Comparison of ENCODE assay signal across 12 mouse cellular contexts in the genomic region with DNA sequence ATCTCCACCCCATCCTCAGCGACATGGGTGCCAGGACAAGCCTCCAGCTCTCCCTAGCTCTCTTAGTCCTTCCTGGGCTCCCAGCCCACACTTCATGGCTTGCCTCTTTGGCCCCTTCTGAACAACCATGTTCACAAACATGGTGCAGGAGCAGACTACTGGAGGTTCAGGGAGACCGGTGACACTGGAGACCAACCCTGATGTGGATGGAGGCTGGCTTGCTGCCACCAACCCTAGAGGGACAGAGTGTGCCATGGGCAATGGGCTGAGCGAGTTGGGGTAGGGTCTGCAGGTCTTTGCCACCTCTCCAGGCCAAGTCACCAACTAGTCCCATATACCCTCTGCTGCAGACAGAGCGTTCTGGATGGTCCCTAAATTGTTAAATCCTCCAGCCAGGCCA. TPM values are rescaled to one million over a fixed set of nuclear protein-coding genes. Genes with fewer than 3 reads are reported as not detected.
A peak's percentile ranks its signal among the peaks of the same experiment; 100 is the strongest.
DNase-seq lines count a peak whose midpoint lies in the region; ATAC-seq lines count a peak whose summit lies in the region.
"Had no signal": no experiment of that assay in that cellular context is flagged by ENCODE, and none has a peak within 500 bp of the region (broad histone marks: within the 10 kb centered on the region; RNA-seq: fewer than 3 reads in every experiment).

No protein-coding gene starts in this region.

- H3K9ac ChIP-seq in embryonic facial prominence, embryonic 14.5 days (ENCODE audit: low read depth, low read length), result no peak overlapping the region
- no peak overlapping the region for H3K9ac ChIP-seq in neural tube, embryonic 11.5 days (ENCODE audit: low read length)

- peaks cover 11% of the 10 kb centered on the region for H3K9me3 ChIP-seq in embryonic facial prominence, embryonic 14.5 days (ENCODE audit: control insufficient read depth, low read length)
- H3K9me3 ChIP-seq in neural tube, embryonic 11.5 days (ENCODE audit: control insufficient read depth, low read length), result 0 out of 2 replicates have a peak, but pooled peaks cover 3% of the 10 kb centered on the region

- peak; percentile 43 for DNase-seq in kidney, adult 11 months
- no peak for DNase-seq in kidney, postnatal 14 days
- no peak for DNase-seq in embryonic facial prominence, embryonic 14.5 days (ENCODE audit: low spot score)
- DNase-seq in kidney, adult 18-20 months, result peak; percentile 61
- DNase-seq in neural tube, embryonic 11.5 days (ENCODE audit: low spot score), result no peak
- no peak for DNase-seq in adrenal gland, postnatal 14 days
- DNase-seq in layer of hippocampus, adult 9-11 months, result no peak
- no peak for DNase-seq in gastrocnemius, postnatal 4 days (ENCODE audit: low spot score in 2 of 2)
- DNase-seq: layer of hippocampus, postnatal 36 days; thymus, postnatal 4 days had no signal

- H3K27me3 ChIP-seq in embryonic facial prominence, embryonic 14.5 days (replicated peaks; ENCODE audit: control insufficient read depth, insufficient read depth, low read length), result no peaks in the 10 kb centered on the region
- H3K27me3 ChIP-seq in neural tube, embryonic 11.5 days (ENCODE audit: control insufficient read depth, insufficient read depth, low read length), result no peaks in the 10 kb centered on the region

- ATAC-seq in embryonic facial prominence, embryonic 14.5 days (ENCODE audit: low read depth), result no peak
- ATAC-seq in neural tube, embryonic 11.5 days (ENCODE audit: insufficient read depth, low FRiP score, low TSS enrichment), result no peak

- peak overlapping the region; percentile 82 for H3K27ac ChIP-seq in embryonic facial prominence, embryonic 14.5 days (replicated peaks; ENCODE audit: low read depth, low read length)
- peak overlapping the region; percentile 78 for H3K27ac ChIP-seq in neural tube, embryonic 11.5 days (ENCODE audit: low read depth, low read length)

- H3K4me1 ChIP-seq in embryonic facial prominence, embryonic 14.5 days (ENCODE audit: control insufficient read depth, insufficient read depth, low read length), result peaks cover 22% of the 10 kb centered on the region
- H3K4me1 ChIP-seq in neural tube, embryonic 11.5 days (ENCODE audit: control insufficient read depth, insufficient read depth, low read length), result peaks cover 23% of the 10 kb centered on the region

- H3K36me3 ChIP-seq in embryonic facial prominence, embryonic 14.5 days (ENCODE audit: control insufficient read depth, insufficient read depth, low read length), result no peaks in the 10 kb centered on the region
- H3K36me3 ChIP-seq in neural tube, embryonic 11.5 days (ENCODE audit: control insufficient read depth, insufficient read depth, low read length), result no peaks in the 10 kb centered on the region
- H3K36me3 ChIP-seq: G1E had no signal

- H3K4me2 ChIP-seq in embryonic facial prominence, embryonic 14.5 days (ENCODE audit: low read depth, low read length), result no peak overlapping the region
- H3K4me2 ChIP-seq in neural tube, embryonic 11.5 days (ENCODE audit: low read depth), result no peak overlapping the region

- WGBS in embryonic facial prominence, embryonic 14.5 days, result 75% methylated on average over 4 of the region's 4 CpGs
- WGBS in neural tube, embryonic 11.5 days, result 73% methylated on average over 4 of the region's 4 CpGs

- no peak overlapping the region for H3K4me3 ChIP-seq in embryonic facial prominence, embryonic 14.5 days (ENCODE audit: low read depth, low read length)
- H3K4me3 ChIP-seq in neural tube, embryonic 11.5 days (ENCODE audit: low read depth, low read length), result no peak overlapping the region
- H3K4me3 ChIP-seq: erythroblast, embryonic 14.5 days had no signal

RNA-seq across cellular contexts. Expression of gene 1700001O22Rik, which starts 44.0 kb away (rescaled TPM):
- 1.9 and 2.5 TPM in 2 replicates for polyA plus RNA-seq in embryonic facial prominence, embryonic 14.5 days (2014; fragmentation: Nextera tagmentation; extraction: Ambion mirVana)
- 1.8 and 2.5 TPM in 2 replicates for polyA plus RNA-seq in neural tube, embryonic 11.5 days (2014; fragmentation: Nextera tagmentation; extraction: Ambion mirVana)
- 0.98 and 2.0 TPM in 2 replicates for total RNA-seq in adrenal gland, postnatal 14 days (2021)
- under 1 TPM; 0.69 to 0.88 TPM for total RNA-seq in gastrocnemius, postnatal 4 days (2021)
- polyA plus RNA-seq: erythroblast, embryonic 14.5 days; G1E had no signal

RNA-seq across cellular contexts. Expression of gene Ntmt1, which starts 48.2 kb away (rescaled TPM):
- 81.7 and 85.6 TPM in 2 replicates for polyA plus RNA-seq in embryonic facial prominence, embryonic 14.5 days (2014; fragmentation: Nextera tagmentation; extraction: Ambion mirVana)
- 110 and 111 TPM in 2 replicates for polyA plus RNA-seq in neural tube, embryonic 11.5 days (2014; fragmentation: Nextera tagmentation; extraction: Ambion mirVana)
- total RNA-seq in adrenal gland, postnatal 14 days (2021), result 32.3 and 37.7 TPM in 2 replicates
- total RNA-seq in gastrocnemius, postnatal 4 days (2021), result 10 to 100 TPM; 29.2 to 32.8 TPM

Comparison
In these comparisons a context has a peak if more than half of its experiments do, and no peak if none do; other contexts are left out.
1. DNase-seq: peak in kidney, adult 11 months (single experiment) and kidney, adult 18-20 months (single experiment); none in kidney, postnatal 14 days (single experiment), embryonic facial prominence, embryonic 14.5 days (single experiment), neural tube, embryonic 11.5 days (single experiment), adrenal gland, postnatal 14 days (single experiment), layer of hippocampus, adult 9-11 months (single experiment) and gastrocnemius, postnatal 4 days (0 of 2).